Comparison of ENCODE assay signal across 13 mouse cellular contexts in the genomic region with DNA sequence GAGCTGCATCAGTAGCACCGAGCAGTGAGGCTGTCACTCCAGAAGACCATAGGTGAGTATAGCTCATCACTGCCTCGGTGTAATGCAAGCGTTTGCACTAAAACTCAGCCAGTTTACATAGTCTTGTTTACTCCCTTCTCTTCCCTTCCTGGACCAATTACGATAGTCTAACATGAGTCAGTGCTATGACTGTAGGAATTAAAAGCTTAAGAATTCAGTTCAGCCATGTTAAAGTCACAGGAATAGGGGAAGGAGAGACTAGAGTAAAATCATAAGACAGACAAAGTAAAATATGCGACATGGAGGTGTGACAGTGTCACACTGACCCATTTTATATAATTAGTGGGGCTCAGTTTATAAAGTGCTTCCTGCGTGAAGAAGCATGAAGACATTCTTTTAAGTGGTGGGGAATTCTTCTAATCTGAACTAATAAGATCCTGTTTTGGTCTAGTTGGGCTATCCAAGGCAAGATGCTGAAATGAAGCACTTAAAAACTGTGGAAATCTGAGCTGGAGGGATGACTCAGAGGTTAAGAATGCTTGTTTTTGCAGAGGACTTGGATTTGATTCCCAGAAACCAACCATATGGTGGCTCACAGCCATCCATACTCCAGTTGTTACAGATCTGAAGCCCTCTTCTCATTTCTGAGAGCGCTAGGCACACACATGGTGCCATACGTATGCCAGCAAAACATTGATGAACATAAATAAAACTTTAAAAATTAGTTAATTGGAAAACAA.
DNase-seq lines count a peak whose midpoint lies in the region; ATAC-seq and TF ChIP-seq lines count a peak whose summit lies in the region.
"Had no signal": no experiment of that assay in that cellular context is flagged by ENCODE, and none has a peak within 500 bp of the region (broad histone marks: within the 10 kb centered on the region; RNA-seq: fewer than 3 reads in every experiment).

No protein-coding gene starts in this region.

- 79% methylated on average over 8 of the region's 8 CpGs for WGBS in heart, embryonic 16.5 days
- WGBS in intestine, postnatal 0 days, result 73% methylated on average over 8 of the region's 8 CpGs
- 91% methylated on average over 8 of the region's 8 CpGs for WGBS in forebrain, embryonic 15.5 days

- no peak for DNase-seq in heart, adult 9 months (ENCODE audit: low spot score in 2 of 2)
- DNase-seq in 3134 (ENCODE audit: extremely low read depth, insufficient read length, low spot score), result peak; percentile 64
- DNase-seq in NIH3T3 (ENCODE audit: low read depth), result peak; percentile 89
- no peak for DNase-seq in urinary bladder, postnatal 25 days (ENCODE audit: low spot score)
- no peak for DNase-seq in layer of hippocampus, adult 9-11 months
- DNase-seq: adrenal gland, postnatal 10 days; kidney, postnatal 25 days; liver, embryonic 13.5 days; right cerebral cortex, postnatal 4 days had no signal

- H3K4me1 ChIP-seq in heart, embryonic 16.5 days (ENCODE audit: control insufficient read depth, insufficient read depth, low read length), result peaks cover 3% of the 10 kb centered on the region; the same call in 1 of the 2 replicates
- no peaks in the 10 kb centered on the region for H3K4me1 ChIP-seq in intestine, postnatal 0 days (replicated peaks; ENCODE audit: control insufficient read depth, insufficient read depth, low read length)
- no peaks in the 10 kb centered on the region for H3K4me1 ChIP-seq in forebrain, embryonic 15.5 days
- H3K4me1 ChIP-seq: liver, embryonic 13.5 days had no signal

- H3K27me3 ChIP-seq in heart, embryonic 16.5 days (ENCODE audit: control insufficient read depth, insufficient read depth, low read length), result no peaks in the 10 kb centered on the region
- no peaks in the 10 kb centered on the region for H3K27me3 ChIP-seq in intestine, postnatal 0 days (replicated peaks; ENCODE audit: control insufficient read depth, insufficient read depth, low read length)
- no peaks in the 10 kb centered on the region for H3K27me3 ChIP-seq in forebrain, embryonic 15.5 days
- H3K27me3 ChIP-seq: liver, embryonic 13.5 days had no signal

- no peak overlapping the region for H3K4me3 ChIP-seq in heart, embryonic 16.5 days (ENCODE audit: low read length)
- H3K4me3 ChIP-seq in intestine, postnatal 0 days (ENCODE audit: low read depth, low read length), result no peak overlapping the region
- H3K4me3 ChIP-seq in forebrain, embryonic 15.5 days, result no peak overlapping the region
- H3K4me3 ChIP-seq: left cerebral cortex, adult 2 months; liver, embryonic 13.5 days had no signal

- peak overlapping the region; percentile 30 for H3K27ac ChIP-seq in heart, embryonic 16.5 days (ENCODE audit: low read length)
- 0 out of 2 replicates have a peak overlapping the region, but pooled peaks have one; percentile 35 for H3K27ac ChIP-seq in intestine, postnatal 0 days (ENCODE audit: low read depth, low read length)
- H3K27ac ChIP-seq in forebrain, embryonic 15.5 days (replicated peaks), result no peak overlapping the region
- H3K27ac ChIP-seq: left cerebral cortex, adult 2 months; liver, embryonic 13.5 days had no signal

- no peak for ATAC-seq in heart, embryonic 16.5 days (replicated peaks; ENCODE audit: extremely low read depth, insufficient read depth, low FRiP score)
- ATAC-seq in intestine, postnatal 0 days, result no peak
- no peak for ATAC-seq in forebrain, embryonic 15.5 days (replicated peaks)

- no peak overlapping the region for H3K4me2 ChIP-seq in heart, embryonic 16.5 days (ENCODE audit: low read depth, low read length)
- H3K4me2 ChIP-seq in intestine, postnatal 0 days (replicated peaks; ENCODE audit: low read depth), result no peak overlapping the region
- no peak overlapping the region for H3K4me2 ChIP-seq in forebrain, embryonic 15.5 days (replicated peaks)
- H3K4me2 ChIP-seq: liver, embryonic 13.5 days had no signal

- TF ChIP-seq CTCF in intestine, postnatal 0 days (IDR thresholded peaks at IDR 0.05; ENCODE audit: low read depth), result no peak

- peaks cover 69% of the 10 kb centered on the region for H3K36me3 ChIP-seq in heart, embryonic 16.5 days (ENCODE audit: control insufficient read depth, insufficient read depth)
- H3K36me3 ChIP-seq in intestine, postnatal 0 days (ENCODE audit: control insufficient read depth, insufficient read depth), result peaks cover 68% of the 10 kb centered on the region
- peaks cover 89% of the 10 kb centered on the region for H3K36me3 ChIP-seq in forebrain, embryonic 15.5 days

- no peak overlapping the region for H3K9ac ChIP-seq in heart, embryonic 16.5 days (ENCODE audit: low read length)
- H3K9ac ChIP-seq in intestine, postnatal 0 days (ENCODE audit: low read depth, low read length), result no peak overlapping the region
- no peak overlapping the region for H3K9ac ChIP-seq in forebrain, embryonic 15.5 days (replicated peaks)
- H3K9ac ChIP-seq: liver, embryonic 13.5 days had no signal

- H3K9me3 ChIP-seq in heart, embryonic 16.5 days (replicated peaks; ENCODE audit: control insufficient read depth, low read length), result peaks cover 5% of the 10 kb centered on the region
- no peaks in the 10 kb centered on the region for H3K9me3 ChIP-seq in intestine, postnatal 0 days (ENCODE audit: control insufficient read depth)
- no peaks in the 10 kb centered on the region for H3K9me3 ChIP-seq in forebrain, embryonic 15.5 days
- H3K9me3 ChIP-seq: liver, embryonic 13.5 days had no signal

Comparison
In these comparisons a context has a peak if more than half of its experiments do, and no peak if none do; other contexts are left out.
1. DNase-seq: peak in 3134 (single experiment) and NIH3T3 (single experiment); none in heart, adult 9 months (0 of 2), urinary bladder, postnatal 25 days (single experiment) and layer of hippocampus, adult 9-11 months (single experiment).